Mouse (Mus musculus): ENCODE results near the gene Vmp1.

Vmp1 gene

GRCm38 (mm10) chr11:86683395-86684125 lies at the start of gene Vmp1, which contains the start of gene Ptrh2:
Gene Vmp1 (minus strand): TSS chr11:86683836.
Gene Ptrh2 (plus strand): TSS chr11:86683985.
- DNase-seq (ENCODE audit: low spot score in 2 of 2) = peak; percentile 89 to 95

GRCm38 (mm10) chr11:86731443-86731842 lies 47.8 kb upstream of the Vmp1 start:
- DNase-seq (ENCODE audit: low spot score in 2 of 2) = no peak

GRCm38 (mm10) chr11:86725607-86726006 lies 42.0 kb upstream of the Vmp1 start:
- no peak for DNase-seq (ENCODE audit: low spot score in 2 of 2)

GRCm38 (mm10) chr11:86724982-86725381 lies 41.3 kb upstream of the Vmp1 start:
- no peak for DNase-seq (ENCODE audit: low spot score in 2 of 2)

- no peak for DNase-seq (ENCODE audit: low spot score in 2 of 2)
Observed at GRCm38 (mm10) chr11:86724004-86724403, 40.4 kb upstream of the Vmp1 start.

- no peak for DNase-seq (ENCODE audit: low spot score in 2 of 2)
Observed at GRCm38 (mm10) chr11:86719390-86719789, 35.8 kb upstream of the Vmp1 start.

- DNase-seq (ENCODE audit: low spot score in 2 of 2) = no peak
Observed at GRCm38 (mm10) chr11:86718369-86718768, 34.7 kb upstream of the Vmp1 start.

- no peak for DNase-seq (ENCODE audit: low spot score in 2 of 2)
Observed at GRCm38 (mm10) chr11:86717306-86718065, 33.9 kb upstream of the Vmp1 start.

- no peak for DNase-seq (ENCODE audit: low spot score in 2 of 2)
Observed at GRCm38 (mm10) chr11:86714606-86715005, 31.0 kb upstream of the Vmp1 start.

- DNase-seq (ENCODE audit: low spot score in 2 of 2) = no peak
Observed at GRCm38 (mm10) chr11:86701151-86701550, 17.5 kb upstream of the Vmp1 start.

GRCm38 (mm10) chr11:86695461-86695860 lies 11.8 kb upstream of the Vmp1 start:
- no peak for DNase-seq (ENCODE audit: low spot score in 2 of 2)

GRCm38 (mm10) chr11:86692546-86692945 lies 8.9 kb upstream of the Vmp1 start:
- DNase-seq (ENCODE audit: low spot score in 2 of 2) = no peak

GRCm38 (mm10) chr11:86691956-86692355 lies 8.3 kb upstream of the Vmp1 start:
- no peak for DNase-seq (ENCODE audit: low spot score in 2 of 2)

GRCm38 (mm10) chr11:86691482-86691881 lies 7.8 kb upstream of the Vmp1 start:
- no peak for DNase-seq (ENCODE audit: low spot score in 2 of 2)

GRCm38 (mm10) chr11:86690383-86690782 lies 6.7 kb upstream of the Vmp1 start:
- no peak for DNase-seq (ENCODE audit: low spot score in 2 of 2)

GRCm38 (mm10) chr11:86685366-86685765 lies 1.7 kb upstream of the Vmp1 start:
- DNase-seq (ENCODE audit: low spot score in 2 of 2) = no peak

GRCm38 (mm10) chr11:86684126-86685012 lies 733 bp upstream of the Vmp1 start:
- DNase-seq (ENCODE audit: low spot score in 2 of 2) = no peak

GRCm38 (mm10) chr11:86682861-86683260 lies 775 bp downstream of the Vmp1 start:
- no peak for DNase-seq (ENCODE audit: low spot score in 2 of 2)

- DNase-seq (ENCODE audit: low spot score in 2 of 2) = no peak
Observed at GRCm38 (mm10) chr11:86681423-86681822, 2.2 kb downstream of the Vmp1 start.

GRCm38 (mm10) chr11:86680729-86681128 lies 2.9 kb downstream of the Vmp1 start:
- no peak for DNase-seq (ENCODE audit: low spot score in 2 of 2)

- DNase-seq (ENCODE audit: low spot score in 2 of 2) = no peak
Observed at GRCm38 (mm10) chr11:86678957-86679356, 4.7 kb downstream of the Vmp1 start.

GRCm38 (mm10) chr11:86675520-86675919 lies 8.1 kb downstream of the Vmp1 start:
- DNase-seq (ENCODE audit: low spot score in 2 of 2) = no peak
